Mouse (Mus musculus) MEL (cell line): ENCODE results near the gene Smlr1. TPM values are rescaled to one million over a fixed set of nuclear protein-coding genes. Genes with fewer than 3 reads are reported as not detected.

Source experiments
- DNase-seq: peaks from one replicate; pipeline ENCODE4 v3.0.0; 2011; ENCODE audit warnings: low read depth, low spot score
- H3K27ac ChIP-seq: 2 replicates; pipeline ENCODE4 v1.5.1; 2012; ENCODE audit warnings: low read depth, mild to moderate bottlenecking, control low read depth, low read length, moderate library complexity; ENCODE audit not compliant: control insufficient read depth
- H3K27me3 ChIP-seq, 2 experiments: fragments of 150-350 bp in 1 of 2; sonication (generic) in 1 of 2; 2 replicates each; pipeline ENCODE4 v1.6.1; 2012; ENCODE audit warnings: low read length in 2 of 2, mild to moderate bottlenecking in 2 of 2, improper control_type of control experiment in 1 of 2, moderate library complexity in 1 of 2; ENCODE audit not compliant: insufficient read depth in 2 of 2, control insufficient read depth in 1 of 2
- H3K36me3 ChIP-seq, 2 experiments: 2 replicates each; pipeline ENCODE4 v1.6.1; 2012 to 2014; ENCODE audit warnings: low read length in 2 of 2, improper control_type of control experiment in 1 of 2, inconsistent platforms in 1 of 2, mild to moderate bottlenecking in 1 of 2; ENCODE audit not compliant: insufficient read depth in 2 of 2, control insufficient read depth in 1 of 2
- H3K4me1 ChIP-seq, 2 experiments: fragments of 150-350 bp in 1 of 2; sonication (generic) in 1 of 2; 2 replicates each; pipeline ENCODE4 v1.6.1; 2012; ENCODE audit warnings: low read length in 2 of 2, improper control_type of control experiment in 1 of 2, mild to moderate bottlenecking in 1 of 2; ENCODE audit not compliant: insufficient read depth in 2 of 2, control insufficient read depth in 1 of 2
- H3K4me3 ChIP-seq, 2 experiments: fragments of 150-350 bp in 1 of 2; sonication (generic) in 1 of 2; 2 replicates each; pipeline ENCODE4 v1.5.1; 2012; ENCODE audit warnings: low read depth in 2 of 2, low read length in 2 of 2, mild to moderate bottlenecking in 2 of 2, moderate library complexity in 2 of 2, control low read depth in 1 of 2, improper control_type of control experiment in 1 of 2; ENCODE audit not compliant: control insufficient read depth in 1 of 2, insufficient read depth in 1 of 2
- H3K79me2 ChIP-seq: 2 replicates; pipeline ENCODE4 v1.6.1; 2012; ENCODE audit warnings: mild to moderate bottlenecking, low read length, moderate library complexity; ENCODE audit not compliant: control insufficient read depth, poor library complexity, insufficient read depth
- H3K9ac ChIP-seq: 2 replicates; pipeline ENCODE4 v1.6.1; 2012; ENCODE audit warnings: low read depth, mild to moderate bottlenecking, control low read depth, low read length, moderate library complexity; ENCODE audit not compliant: control insufficient read depth, poor library complexity, severe bottlenecking
- H3K9me3 ChIP-seq: fragments of 150-350 bp; sonication (generic); replicated peaks from 2 replicates; pipeline ENCODE4 v1.6.1; 2012; ENCODE audit warnings: mild to moderate bottlenecking, low read length, improper control_type of control experiment, moderate library complexity; ENCODE audit not compliant: insufficient read depth
- BHLHE40 ChIP-seq: IDR thresholded peaks from 2 replicates; pipeline ENCODE4 v1.6.1; 2012; ENCODE audit warnings: low read depth, mild to moderate bottlenecking, inconsistent platforms, low read length, improper control_type of control experiment, borderline replicate concordance
- CHD2 ChIP-seq: IDR thresholded peaks from 2 replicates; pipeline ENCODE4 v1.6.1; 2011; ENCODE audit warnings: low read length, improper control_type of control experiment
- CTCF ChIP-seq, 3 experiments: IDR thresholded peaks in 2 of 3; conservative IDR thresholded peaks in 1 of 3; 2 replicates each; pipeline ENCODE4 v1.5.1; 2011 to 2012; ENCODE audit warnings: low read length in 3 of 3, low read depth in 2 of 3, mild to moderate bottlenecking in 2 of 3, improper control_type of control experiment in 1 of 3, inconsistent platforms in 1 of 3, mixed read lengths in 1 of 3, moderate library complexity in 1 of 3; ENCODE audit not compliant: control insufficient read depth in 1 of 3, insufficient read depth in 1 of 3, poor library complexity in 1 of 3, severe bottlenecking in 1 of 3
- E2F4 ChIP-seq: IDR thresholded peaks from 2 replicates; pipeline ENCODE4 v1.6.1; 2011; ENCODE audit warnings: low read depth, low read length, improper control_type of control experiment, borderline replicate concordance
- ELF1 ChIP-seq: IDR thresholded peaks from 2 replicates; pipeline ENCODE4 v1.6.1; 2014; ENCODE audit warnings: low read depth, mild to moderate bottlenecking, inconsistent platforms, low read length, improper control_type of control experiment, moderate library complexity
- EP300 ChIP-seq, 2 experiments: IDR thresholded peaks; 2 replicates each; pipeline ENCODE4 v1.6.1; 2011; ENCODE audit warnings: improper control_type of control experiment in 2 of 2, low read length in 2 of 2, low read depth in 1 of 2, mild to moderate bottlenecking in 1 of 2
- GATA1 ChIP-seq: IDR thresholded peaks from 2 replicates; pipeline ENCODE4 v1.6.1; 2011; ENCODE audit warnings: low read depth, low read length, improper control_type of control experiment
- JUND ChIP-seq: IDR thresholded peaks from 2 replicates; pipeline ENCODE4 v1.6.1; 2011; ENCODE audit warnings: low read depth, mild to moderate bottlenecking, improper control_type of control experiment, low read length
- MAFK ChIP-seq: IDR thresholded peaks from 2 replicates; pipeline ENCODE4 v1.6.1; 2011; ENCODE audit warnings: low read depth, mild to moderate bottlenecking, low read length, improper control_type of control experiment, borderline replicate concordance
- MAX ChIP-seq: IDR thresholded peaks from 2 replicates; pipeline ENCODE4 v1.6.1; 2011; ENCODE audit warnings: low read length, improper control_type of control experiment
- MAZ ChIP-seq: IDR thresholded peaks from 2 replicates; pipeline ENCODE4 v1.6.1; 2012; ENCODE audit warnings: low read depth, mild to moderate bottlenecking, inconsistent platforms, low read length, improper control_type of control experiment
- MEF2A ChIP-seq: IDR thresholded peaks from 2 replicates; pipeline ENCODE4 v1.6.1; 2014; ENCODE audit warnings: low read depth, mild to moderate bottlenecking, inconsistent platforms, low read length, improper control_type of control experiment; ENCODE audit not compliant: poor library complexity, insufficient replicate concordance, severe bottlenecking; ENCODE audit errors: extremely low read depth
- MYC ChIP-seq: IDR thresholded peaks from 2 replicates; pipeline ENCODE4 v1.6.1; 2011; ENCODE audit warnings: low read depth, mild to moderate bottlenecking, low read length, improper control_type of control experiment, moderate library complexity
- NELFE ChIP-seq: IDR thresholded peaks from 2 replicates; pipeline ENCODE4 v1.6.1; 2011; ENCODE audit warnings: low read depth, low read length, improper control_type of control experiment
- POLR2AphosphoS2 ChIP-seq: IDR thresholded peaks from 2 replicates; pipeline ENCODE4 v1.6.1; 2011; ENCODE audit warnings: low read length, improper control_type of control experiment
- POLR2AphosphoS5 ChIP-seq: IDR thresholded peaks from 2 replicates; pipeline ENCODE4 v1.6.1; 2012; ENCODE audit warnings: low read depth, borderline replicate concordance, mild to moderate bottlenecking, inconsistent platforms, low read length, moderate library complexity, mixed read lengths
- RAD21 ChIP-seq: IDR thresholded peaks from 2 replicates; pipeline ENCODE4 v1.6.1; 2011; ENCODE audit warnings: mild to moderate bottlenecking, low read depth, low read length, improper control_type of control experiment
- RCOR1 ChIP-seq: IDR thresholded peaks from 2 replicates; pipeline ENCODE4 v1.6.1; 2012; ENCODE audit warnings: low read depth, mild to moderate bottlenecking, inconsistent platforms, low read length, improper control_type of control experiment
- SIN3A ChIP-seq: IDR thresholded peaks from 2 replicates; pipeline ENCODE4 v1.6.1; 2012; ENCODE audit warnings: low read length, improper control_type of control experiment, inconsistent platforms
- SMC3 ChIP-seq: IDR thresholded peaks from 2 replicates; pipeline ENCODE4 v1.6.1; 2011; ENCODE audit warnings: low read depth, low read length, improper control_type of control experiment
- TAL1 ChIP-seq: IDR thresholded peaks from 2 replicates; pipeline ENCODE4 v1.6.1; 2012; ENCODE audit warnings: mild to moderate bottlenecking, inconsistent platforms, low read length, moderate library complexity, mixed read lengths
- TBP ChIP-seq: IDR thresholded peaks from 2 replicates; pipeline ENCODE4 v1.8.0; 2011; ENCODE audit warnings: low read depth, low read length, improper control_type of control experiment
- UBTF ChIP-seq: IDR thresholded peaks from 2 replicates; pipeline ENCODE4 v1.6.1; 2012; ENCODE audit warnings: low read depth, mild to moderate bottlenecking, inconsistent platforms, low read length, improper control_type of control experiment, moderate library complexity, borderline replicate concordance; ENCODE audit not compliant: insufficient read depth
- USF1 ChIP-seq: IDR thresholded peaks from 2 replicates; pipeline ENCODE4 v1.6.1; 2014; ENCODE audit warnings: low read depth, mild to moderate bottlenecking, inconsistent platforms, low read length, improper control_type of control experiment, moderate library complexity
- ZC3H11A ChIP-seq: IDR thresholded peaks from 2 replicates; pipeline ENCODE4 v1.6.1; 2012; ENCODE audit warnings: low read depth, mild to moderate bottlenecking, inconsistent platforms, low read length, improper control_type of control experiment
- ZKSCAN1 ChIP-seq: IDR thresholded peaks from 2 replicates; pipeline ENCODE4 v1.6.1; 2012; ENCODE audit warnings: low read depth, mild to moderate bottlenecking, inconsistent platforms, low read length, improper control_type of control experiment, moderate library complexity
- ZMIZ1 ChIP-seq: IDR thresholded peaks from 2 replicates; pipeline ENCODE4 v1.6.1; 2012; ENCODE audit warnings: low read depth, mild to moderate bottlenecking, inconsistent platforms, low read length, improper control_type of control experiment, moderate library complexity
- ZNF384 ChIP-seq: IDR thresholded peaks from 2 replicates; pipeline ENCODE4 v1.6.1; 2012; ENCODE audit warnings: low read depth, mild to moderate bottlenecking, inconsistent platforms, low read length, improper control_type of control experiment
- polyA plus RNA-seq, 2 experiments: library from polyadenylated mRNA; stranded (reverse) in 1 of 2; unstranded in 1 of 2; fragments of >175 nt in 1 of 2; fragments of >200 nt in 1 of 2; gene quantifications; 2 replicates each; pipeline versions ENCODE4 v1.2.1 to v1.2.4; 2012; ENCODE audit warnings: low replicate concordance in 2 of 2, low read depth in 1 of 2; ENCODE audit not compliant: insufficient read length in 2 of 2, insufficient read depth in 1 of 2, missing spikeins in 1 of 2
- total RNA-seq: library from RNA; depleted of rRNA; stranded (reverse); fragments of 300-350 nt; gene quantifications from 2 replicates; pipeline ENCODE4 v1.2.3, GENCODE M21; 2012

Smlr1 gene
- total and polyA plus RNA-seq, 3 experiments, result not detected

- Histone ChIP-seq H3K79me2 (no peaks in the 10 kb centered on the region), H3K9ac (no peak overlapping the region), H3K9me3 (no peaks in the 10 kb centered on the region), H3K4me1 (no peaks in the 10 kb centered on the region), H3K4me3 (no peak overlapping the region), H3K27me3 (no peaks in the 10 kb centered on the region), H3K36me3 (no peaks in the 10 kb centered on the region), H3K27ac (no peak overlapping the region)
- no peak for TF ChIP-seq ZNF384
- TF ChIP-seq NELFE, result no peak
- TF ChIP-seq ZMIZ1, result no peak
- TF ChIP-seq GATA1, result no peak
- TF ChIP-seq ELF1, result no peak
- TF ChIP-seq MEF2A, result no peak
- TF ChIP-seq CTCF (IDR thresholded peaks at IDR 0.05 in 2 of 3, conservative IDR thresholded peaks at IDR 0.05 in 1 of 3; ENCODE audit: control insufficient read depth in 1 of 3, insufficient read depth in 1 of 3, low read depth in 2 of 3, low read length in 3 of 3, poor library complexity in 1 of 3, severe bottlenecking in 1 of 3), result no peak
- TF ChIP-seq ZC3H11A, result no peak
- TF ChIP-seq UBTF, result no peak
- TF ChIP-seq USF1, result no peak
- TF ChIP-seq TAL1, result no peak
- TF ChIP-seq SIN3A, result no peak
- TF ChIP-seq RAD21, result no peak
- no peak for TF ChIP-seq MAFK
- TF ChIP-seq MAZ, result no peak
- no peak for TF ChIP-seq EP300 (IDR thresholded peaks at IDR 0.05; ENCODE audit: low read depth in 1 of 2, low read length in 2 of 2)
- DNase-seq, result no peak
Measured at GRCm38 (mm10) chr10:25526622-25527021, 9.4 kb downstream of the Smlr1 start.

GRCm38 (mm10) chr10:25526156-25526555 is 9.9 kb downstream of the Smlr1 start:
- Histone ChIP-seq H3K36me3 (no peaks in the 10 kb centered on the region), H3K4me3 (no peak overlapping the region), H3K27ac (no peak overlapping the region), H3K27me3 (no peaks in the 10 kb centered on the region), H3K9ac (no peak overlapping the region), H3K9me3 (no peaks in the 10 kb centered on the region), H3K4me1 (no peaks in the 10 kb centered on the region), H3K79me2 (no peaks in the 10 kb centered on the region)
- TF ChIP-seq ZKSCAN1 (no peak), SIN3A (no peak), MYC (no peak), BHLHE40 (no peak), TBP (no peak), RCOR1 (no peak), POLR2AphosphoS2 (no peak), JUND (no peak), CHD2 (no peak), ZC3H11A (no peak), ELF1 (no peak), SMC3 (no peak), CTCF (IDR thresholded peaks at IDR 0.05 in 2 of 3, conservative IDR thresholded peaks at IDR 0.05 in 1 of 3; ENCODE audit: control insufficient read depth in 1 of 3, insufficient read depth in 1 of 3, low read depth in 2 of 3, low read length in 3 of 3, poor library complexity in 1 of 3, severe bottlenecking in 1 of 3) (no peak), E2F4 (no peak), MAX (no peak), POLR2AphosphoS5 (no peak)
- no peak for DNase-seq
